Mouse (Mus musculus) embryonic facial prominence, embryonic 10.5 days (tissue): ENCODE measurements at regions not wholly inside any gene's neighbourhood (a gene's known extent, or its start where the extent isn't known, plus 50 kb on each side); places are given as distances from the start of the nearest gene placed in this dataset.

Source experiments
- DNase-seq: peaks from one replicate; pipeline ENCODE4 v3.0.0-alpha.2; 2017; ENCODE audit warnings: low spot score
- H3K27ac ChIP-seq: fragments of 300-500 bp; sonication (generic); replicated peaks from 2 replicates; pipeline ENCODE4 v1.5.1; 2016; ENCODE audit warnings: mild to moderate bottlenecking
- H3K27me3 ChIP-seq: fragments of 300-500 bp; sonication (generic); replicated peaks from 2 replicates; pipeline ENCODE4 v1.6.1; 2016; ENCODE audit warnings: low read depth, mild to moderate bottlenecking; ENCODE audit not compliant: poor library complexity, severe bottlenecking
- H3K36me3 ChIP-seq: fragments of 300-500 bp; sonication (generic); replicated peaks from 2 replicates; pipeline ENCODE4 v1.6.1; 2016; ENCODE audit warnings: mild to moderate bottlenecking, moderate library complexity
- H3K4me1 ChIP-seq: fragments of 300-500 bp; sonication (generic); 2 replicates; pipeline ENCODE4 v1.6.1; 2016
- H3K4me3 ChIP-seq: fragments of 300-500 bp; sonication (generic); 2 replicates; pipeline ENCODE4 v1.5.1; 2016; ENCODE audit warnings: mild to moderate bottlenecking, moderate library complexity
- H3K9me3 ChIP-seq: fragments of 300-500 bp; sonication (generic); 2 replicates; pipeline ENCODE4 v1.6.1; 2016; ENCODE audit warnings: mild to moderate bottlenecking
- WGBS: fragments of 180-500 bp; shearing (Covaris S2); methylation state at CpG from one replicate; pipeline ENCODE4 v1.1.7; 2016; 5-methylcytosine and 5-hydroxymethylcytosine counted together

GRCm38 (mm10) chr16:95150499-95150898 lies 106.9 kb upstream of the Kcnj15 start:
- no peak for DNase-seq
- WGBS = 76% methylated on average over 8 of the region's 8 CpGs
- H3K4me3 ChIP-seq = no peak overlapping the region
- H3K9me3 ChIP-seq = no peaks in the 10 kb centered on the region
- H3K27ac ChIP-seq = no peak overlapping the region
- H3K27me3 ChIP-seq = no peaks in the 10 kb centered on the region
- H3K36me3 ChIP-seq = no peaks in the 10 kb centered on the region
- H3K4me1 ChIP-seq = no peaks in the 10 kb centered on the region

GRCm38 (mm10) chr16:95151499-95151898 lies 105.9 kb upstream of the Kcnj15 start:
- 82% methylated on average over 3 of the region's 3 CpGs for WGBS
- Histone ChIP-seq H3K27ac (no peak overlapping the region), H3K27me3 (no peaks in the 10 kb centered on the region), H3K4me1 (no peaks in the 10 kb centered on the region), H3K36me3 (no peaks in the 10 kb centered on the region), H3K4me3 (no peak overlapping the region), H3K9me3 (no peaks in the 10 kb centered on the region)
- DNase-seq = no peak

- Histone ChIP-seq H3K27ac (no peak overlapping the region), H3K9me3 (no peaks in the 10 kb centered on the region), H3K4me3 (no peak overlapping the region), H3K36me3 (no peaks in the 10 kb centered on the region), H3K4me1 (no peaks in the 10 kb centered on the region), H3K27me3 (no peaks in the 10 kb centered on the region)
- DNase-seq = no peak
- 83% methylated on average over 6 of the region's 6 CpGs for WGBS
These were observed 105.4 kb upstream of the Kcnj15 start for GRCm38 (mm10) chr16:95151914-95152313.

- H3K4me3 ChIP-seq = no peak overlapping the region
- 78% methylated on average over 13 of the region's 13 CpGs for WGBS
- no peak for DNase-seq
These were observed 104.5 kb upstream of the Kcnj15 start for GRCm38 (mm10) chr16:95152742-95153383.

GRCm38 (mm10) chr16:95168349-95168748 lies 89.0 kb upstream of the Kcnj15 start:
- H3K4me3 ChIP-seq = no peak overlapping the region
- WGBS = 83% methylated on average over 7 of the region's 7 CpGs
- no peaks in the 10 kb centered on the region for H3K27me3 ChIP-seq
- no peak overlapping the region for H3K27ac ChIP-seq
- H3K9me3 ChIP-seq = no peaks in the 10 kb centered on the region
- no peak for DNase-seq
- no peaks in the 10 kb centered on the region for H3K36me3 ChIP-seq
- H3K4me1 ChIP-seq = no peaks in the 10 kb centered on the region

More at GRCm38 (mm10) chr16:95152742-95153383, 104.5 kb upstream of the Kcnj15 start:
- no peaks in the 10 kb centered on the region for H3K27me3 ChIP-seq
- no peaks in the 10 kb centered on the region for H3K4me1 ChIP-seq
- no peaks in the 10 kb centered on the region for H3K9me3 ChIP-seq
- H3K27ac ChIP-seq = no peak overlapping the region
- H3K36me3 ChIP-seq = no peaks in the 10 kb centered on the region

- WGBS = 93% methylated on average over 1 of the region's 1 CpGs
These were observed 88.0 kb upstream of the Kcnj15 start for GRCm38 (mm10) chr16:95169346-95169745.

GRCm38 (mm10) chr16:95180562-95180961 lies 76.8 kb upstream of the Kcnj15 start:
- H3K27me3 ChIP-seq = no peaks in the 10 kb centered on the region; the same call in 1 of the 2 replicates
- H3K4me1 ChIP-seq = no peaks in the 10 kb centered on the region
- no peak overlapping the region for H3K4me3 ChIP-seq
- no peak overlapping the region for H3K27ac ChIP-seq
- H3K9me3 ChIP-seq = no peaks in the 10 kb centered on the region
- no peak for DNase-seq
- no peaks in the 10 kb centered on the region for H3K36me3 ChIP-seq
- WGBS = 86% methylated on average over 5 of the region's 5 CpGs

More at GRCm38 (mm10) chr16:95169346-95169745, 88.0 kb upstream of the Kcnj15 start:
- Histone ChIP-seq H3K36me3 (no peaks in the 10 kb centered on the region), H3K9me3 (no peaks in the 10 kb centered on the region), H3K4me1 (no peaks in the 10 kb centered on the region), H3K27ac (no peak overlapping the region), H3K4me3 (no peak overlapping the region), H3K27me3 (no peaks in the 10 kb centered on the region)
- no peak for DNase-seq

- no peak overlapping the region for H3K4me3 ChIP-seq
- no peaks in the 10 kb centered on the region for H3K4me1 ChIP-seq
- no peak overlapping the region for H3K27ac ChIP-seq
- no peaks in the 10 kb centered on the region for H3K36me3 ChIP-seq
- H3K9me3 ChIP-seq = no peaks in the 10 kb centered on the region
- no peak for DNase-seq
- no peaks in the 10 kb centered on the region; the same call in 1 of the 2 replicates for H3K27me3 ChIP-seq
- WGBS = 90% methylated on average over 9 of the region's 9 CpGs
These were observed 72.0 kb upstream of the Kcnj15 start for GRCm38 (mm10) chr16:95185341-95185740.

GRCm38 (mm10) chr16:95189114-95189513 lies 68.2 kb upstream of the Kcnj15 start:
- Histone ChIP-seq H3K36me3 (no peaks in the 10 kb centered on the region), H3K27ac (no peak overlapping the region), H3K4me1 (no peaks in the 10 kb centered on the region), H3K9me3 (no peaks in the 10 kb centered on the region), H3K4me3 (no peak overlapping the region), H3K27me3 (peaks cover 2% of the 10 kb centered on the region; the same call in 1 of the 2 replicates)
- DNase-seq = no peak
- WGBS = 88% methylated on average over 8 of the region's 8 CpGs

- peaks cover 8% of the 10 kb centered on the region for H3K4me1 ChIP-seq
- H3K36me3 ChIP-seq = no peaks in the 10 kb centered on the region
- no peaks in the 10 kb centered on the region for H3K9me3 ChIP-seq
- H3K27me3 ChIP-seq = peaks cover 5% of the 10 kb centered on the region; the same call in 1 of the 2 replicates
- no peak overlapping the region for H3K4me3 ChIP-seq
- no peak overlapping the region for H3K27ac ChIP-seq
- DNase-seq = no peak
- WGBS = 62% methylated on average over 4 of the region's 4 CpGs
These were observed 63.2 kb upstream of the Kcnj15 start for GRCm38 (mm10) chr16:95194151-95194550.

GRCm38 (mm10) chr16:95196141-95196540 lies 61.2 kb upstream of the Kcnj15 start:
- WGBS = 84% methylated on average over 4 of the region's 4 CpGs

GRCm38 (mm10) chr16:95196622-95197021 lies 60.7 kb upstream of the Kcnj15 start:
- peaks cover 10% of the 10 kb centered on the region for H3K4me1 ChIP-seq
- peak; percentile 83 for DNase-seq
- H3K9me3 ChIP-seq = no peaks in the 10 kb centered on the region
- H3K27me3 ChIP-seq = peaks cover 5% of the 10 kb centered on the region; the same call in 1 of the 2 replicates
- no peak overlapping the region for H3K4me3 ChIP-seq
- WGBS = 0% methylated on average over 1 of the region's 1 CpGs
- no peaks in the 10 kb centered on the region for H3K36me3 ChIP-seq
- no peak overlapping the region for H3K27ac ChIP-seq

More at GRCm38 (mm10) chr16:95196141-95196540, 61.2 kb upstream of the Kcnj15 start:
- no peaks in the 10 kb centered on the region for H3K9me3 ChIP-seq
- H3K27me3 ChIP-seq = peaks cover 5% of the 10 kb centered on the region; the same call in 1 of the 2 replicates
- peaks cover 10% of the 10 kb centered on the region for H3K4me1 ChIP-seq
- no peak for DNase-seq
- H3K36me3 ChIP-seq = no peaks in the 10 kb centered on the region
- no peak overlapping the region for H3K27ac ChIP-seq
- no peak overlapping the region for H3K4me3 ChIP-seq

- no peak overlapping the region for H3K4me3 ChIP-seq
- H3K36me3 ChIP-seq = no peaks in the 10 kb centered on the region
- no peak overlapping the region for H3K27ac ChIP-seq
- peaks cover 4% of the 10 kb centered on the region; the same call in 1 of the 2 replicates for H3K27me3 ChIP-seq
- no peaks in the 10 kb centered on the region for H3K9me3 ChIP-seq
- peaks cover 10% of the 10 kb centered on the region for H3K4me1 ChIP-seq
- WGBS = 65% methylated on average over 19 of the region's 19 CpGs
- no peak for DNase-seq
These were observed 58.4 kb upstream of the Kcnj15 start for GRCm38 (mm10) chr16:95198795-95199563.
